Comparison of ENCODE assay signal across 8 mouse cellular contexts in the genomic region with DNA sequence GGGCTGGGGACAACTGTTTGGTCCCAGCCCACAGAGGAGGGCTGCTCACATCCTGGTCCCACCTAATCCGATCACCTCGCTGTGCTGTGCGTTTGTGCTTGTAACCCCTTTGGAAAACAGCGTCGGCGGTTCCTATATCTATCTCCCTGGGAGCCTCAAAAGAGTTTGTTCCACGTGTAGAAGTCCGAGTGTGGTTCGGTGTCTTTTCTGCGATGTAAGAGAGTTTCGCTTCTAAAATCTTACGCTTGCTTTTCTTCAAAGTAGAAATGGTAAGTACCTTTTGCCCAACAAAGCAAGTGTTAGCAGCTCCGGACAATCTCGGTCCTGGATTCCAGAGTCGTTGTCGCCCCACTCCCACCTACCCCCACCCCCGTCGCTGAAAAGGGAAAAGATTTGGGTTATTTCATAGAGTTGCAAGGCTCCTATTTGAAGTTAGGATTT. TPM values are rescaled to one million over a fixed set of nuclear protein-coding genes. Genes with fewer than 3 reads are reported as not detected.
DNase-seq lines count a peak whose midpoint lies in the region; ATAC-seq and TF ChIP-seq lines count a peak whose summit lies in the region.

No protein-coding gene starts in this region.

- ATAC-seq in heart, postnatal 0 days (ENCODE audit: insufficient read depth, low read depth) = no peak
- ATAC-seq in hindbrain, embryonic 12.5 days (ENCODE audit: low FRiP score) = peak; percentile 12; the same call in 1 of the 2 replicates
- no peak for ATAC-seq in midbrain, embryonic 11.5 days (ENCODE audit: low FRiP score)

- no peaks in the 10 kb centered on the region for H3K36me3 ChIP-seq in heart, postnatal 0 days (replicated peaks; ENCODE audit: control insufficient read depth, insufficient read depth, low read length)
- H3K36me3 ChIP-seq in hindbrain, embryonic 12.5 days = no peaks in the 10 kb centered on the region
- H3K36me3 ChIP-seq in midbrain, embryonic 11.5 days (ENCODE audit: control insufficient read depth, insufficient read depth, low read length) = no peaks in the 10 kb centered on the region

- H3K4me1 ChIP-seq in heart, postnatal 0 days (ENCODE audit: control insufficient read depth, insufficient read depth) = peaks cover 4% of the 10 kb centered on the region; the same call in 1 of the 2 replicates
- H3K4me1 ChIP-seq in brown adipose tissue, adult 24 weeks (ENCODE audit: control insufficient read depth, insufficient read depth, insufficient read length, low read length) = peaks cover 9% of the 10 kb centered on the region
- H3K4me1 ChIP-seq in hindbrain, embryonic 12.5 days = peaks cover 15% of the 10 kb centered on the region
- H3K4me1 ChIP-seq in midbrain, embryonic 11.5 days (ENCODE audit: control insufficient read depth, insufficient read depth, low read length) = peaks cover 9% of the 10 kb centered on the region

- H3K27me3 ChIP-seq in heart, postnatal 0 days (ENCODE audit: control insufficient read depth, insufficient read depth, low read length) = peaks cover 49% of the 10 kb centered on the region
- peaks cover 51% of the 10 kb centered on the region for H3K27me3 ChIP-seq in hindbrain, embryonic 12.5 days
- peaks cover 28% of the 10 kb centered on the region for H3K27me3 ChIP-seq in midbrain, embryonic 11.5 days (ENCODE audit: control insufficient read depth, insufficient read depth, low read length)

- TF ChIP-seq EP300 in heart, postnatal 0 days (IDR thresholded peaks at IDR 0.05; ENCODE audit: low read depth) = no peak

- WGBS in heart, postnatal 0 days = 2% methylated on average over 18 of the region's 18 CpGs
- 2% methylated on average over 18 of the region's 18 CpGs for WGBS in hindbrain, embryonic 12.5 days
- WGBS in midbrain, embryonic 11.5 days = 2% methylated on average over 18 of the region's 18 CpGs

- TF ChIP-seq CTCF in heart, postnatal 0 days (IDR thresholded peaks at IDR 0.05; ENCODE audit: low read depth) = no peak

- DNase-seq in heart, postnatal 0 days (ENCODE audit: low spot score) = no peak
- no peak for DNase-seq in heart, adult 18-20 months
- peak; percentile 95 for DNase-seq in midbrain, embryonic 11.5 days (ENCODE audit: low spot score, missing footprints)
- no peak for DNase-seq in layer of hippocampus, adult 8-10 months (ENCODE audit: low spot score in 2 of 2)
- no peak for DNase-seq in layer of hippocampus, adult 18-20 months (ENCODE audit: low spot score in 2 of 2)
- no peak for DNase-seq in kidney, adult 18-20 months

- H3K4me2 ChIP-seq in heart, postnatal 0 days (ENCODE audit: low read depth, low read length) = peak overlapping the region; percentile 96
- H3K4me2 ChIP-seq in hindbrain, embryonic 12.5 days (replicated peaks) = peak overlapping the region; percentile 90
- H3K4me2 ChIP-seq in midbrain, embryonic 11.5 days = peak overlapping the region; percentile 99

- H3K4me3 ChIP-seq in heart, postnatal 0 days (ENCODE audit: low read depth, low read length) = peak overlapping the region; percentile 63
- H3K4me3 ChIP-seq in brown adipose tissue, adult 24 weeks (ENCODE audit: insufficient read depth, low read depth, low read length) = peak overlapping the region; percentile 54
- H3K4me3 ChIP-seq in hindbrain, embryonic 12.5 days = peak overlapping the region; percentile 67
- H3K4me3 ChIP-seq in midbrain, embryonic 11.5 days (ENCODE audit: low read depth, low read length) = peak overlapping the region; percentile 62

- H3K9me3 ChIP-seq in heart, postnatal 0 days (replicated peaks; ENCODE audit: control insufficient read depth, low read length) = no peaks in the 10 kb centered on the region
- no peaks in the 10 kb centered on the region for H3K9me3 ChIP-seq in hindbrain, embryonic 12.5 days (replicated peaks)
- H3K9me3 ChIP-seq in midbrain, embryonic 11.5 days (ENCODE audit: control insufficient read depth, low read length) = no peaks in the 10 kb centered on the region

- H3K27ac ChIP-seq in heart, postnatal 0 days (ENCODE audit: low read depth) = no peak overlapping the region
- H3K27ac ChIP-seq in brown adipose tissue, adult 24 weeks (replicated peaks; ENCODE audit: low read depth, low read length) = no peak overlapping the region
- H3K27ac ChIP-seq in hindbrain, embryonic 12.5 days = no peak overlapping the region
- H3K27ac ChIP-seq in midbrain, embryonic 11.5 days (ENCODE audit: low read depth, low read length) = no peak overlapping the region

- no peak overlapping the region for H3K9ac ChIP-seq in heart, postnatal 0 days (replicated peaks; ENCODE audit: low read depth, low read length)
- H3K9ac ChIP-seq in hindbrain, embryonic 12.5 days = peak overlapping the region; percentile 68
- H3K9ac ChIP-seq in midbrain, embryonic 11.5 days (ENCODE audit: low read length) = peak overlapping the region; percentile 62

RNA-seq across cellular contexts. Expression of a gene that starts 0.9 kb away (rescaled TPM):
- 1.1 and 5.5 TPM in 2 replicates for total RNA-seq in heart, postnatal 0 days (2014; rRNA removed; ENCODE audit: low replicate concordance)
- polyA plus RNA-seq in heart, postnatal 0 days (2015; fragmentation: Nextera tagmentation; extraction: Ambion mirVana) = 0.84 and 0.90 TPM in 2 replicates
- total RNA-seq in heart, adult 18-20 months (2021) = under 1 TPM; 0.20 to 0.44 TPM
- polyA plus RNA-seq in brown adipose tissue, adult 24 weeks (2012; ENCODE audit: insufficient read depth, insufficient read length, missing spikeins) = not detected in 2 replicates
- polyA plus RNA-seq in hindbrain, embryonic 12.5 days (2016; fragmentation: Nextera tagmentation; extraction: Ambion mirVana) = 11.9 and 12.0 TPM in 2 replicates
- 3.7 and 4.7 TPM in 2 replicates for polyA plus RNA-seq in midbrain, embryonic 11.5 days (2014; fragmentation: Nextera tagmentation; extraction: Ambion mirVana)
- total RNA-seq in layer of hippocampus, adult 8-10 months (2022) = 1 to 10 TPM; 3.5 to 4.7 (median 4.1) TPM
- total RNA-seq in layer of hippocampus, adult 18-20 months (2021) = 1 to 10 TPM; 3.2 to 4.0 TPM
